Mouse (Mus musculus) kidney, postnatal 10 days (tissue): ENCODE measurements around the gene Gm29797.

ENCODE experiments used
- DNase-seq: peaks from one replicate; pipeline ENCODE4 v3.0.0; 2021; ENCODE audit warnings: mixed read lengths

Gm29797 gene

GRCm38 (mm10) chr2:181674934-181675333 lies 18.1 kb downstream of the Gm29797 start:
- DNase-seq, result no peak

DNA sequence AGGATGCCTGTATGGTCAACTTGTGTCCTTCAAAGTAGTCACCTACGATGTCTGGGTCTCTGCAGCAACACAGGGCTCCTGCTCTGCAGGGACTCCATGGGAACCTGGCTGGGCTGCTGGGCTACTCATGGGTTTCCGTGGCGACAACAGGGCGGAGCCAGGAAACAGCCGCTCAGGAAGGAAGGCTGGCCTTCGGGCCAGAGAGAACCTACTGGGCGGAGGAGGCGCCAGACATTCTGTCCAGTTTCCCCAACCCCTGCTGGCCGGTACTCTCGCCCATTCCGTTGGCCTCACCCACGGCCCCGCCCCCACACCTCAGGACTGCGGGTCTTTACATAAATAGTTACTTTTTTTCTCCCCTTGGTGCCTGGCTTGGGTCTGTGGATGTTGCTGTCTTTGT lies 18.6 kb downstream of the Gm29797 start:
- peak; percentile 87 for DNase-seq

- DNase-seq, result peak; percentile 69
Observed at GRCm38 (mm10) chr2:181676424-181676823, 19.6 kb downstream of the Gm29797 start.

DNA sequence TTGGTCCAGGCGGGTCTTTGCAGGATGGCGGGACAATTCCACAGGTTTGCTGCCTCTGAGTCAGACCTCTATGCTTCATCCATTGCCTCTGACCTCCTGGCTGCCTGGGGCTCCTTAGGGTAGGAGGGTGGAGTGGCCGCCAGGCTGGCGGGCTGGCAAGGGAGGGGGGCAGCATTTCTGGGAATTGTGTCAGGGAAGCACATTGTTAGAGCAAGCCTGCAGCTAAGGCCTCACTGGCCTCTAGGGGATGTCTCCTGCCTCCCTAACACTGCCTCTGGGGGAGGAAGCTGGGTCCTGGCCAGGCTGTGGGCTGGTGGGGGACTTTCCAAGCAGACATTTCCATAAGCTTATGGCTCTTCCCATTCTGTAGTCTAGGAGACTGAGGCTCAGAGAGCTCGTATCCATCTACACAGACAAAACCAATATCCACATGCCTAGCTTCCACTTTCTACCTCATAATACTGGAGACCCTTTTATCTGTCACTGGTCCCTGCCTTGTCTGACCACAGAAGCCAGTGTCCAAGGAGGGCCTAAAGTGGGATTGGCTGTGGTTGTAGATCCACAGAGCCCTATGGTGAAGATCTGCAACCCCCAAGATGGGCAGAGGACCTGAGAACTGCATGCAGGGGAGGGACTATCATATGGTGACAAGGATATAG lies 20.4 kb downstream of the Gm29797 start:
- peak; percentile 65 for DNase-seq

DNA sequence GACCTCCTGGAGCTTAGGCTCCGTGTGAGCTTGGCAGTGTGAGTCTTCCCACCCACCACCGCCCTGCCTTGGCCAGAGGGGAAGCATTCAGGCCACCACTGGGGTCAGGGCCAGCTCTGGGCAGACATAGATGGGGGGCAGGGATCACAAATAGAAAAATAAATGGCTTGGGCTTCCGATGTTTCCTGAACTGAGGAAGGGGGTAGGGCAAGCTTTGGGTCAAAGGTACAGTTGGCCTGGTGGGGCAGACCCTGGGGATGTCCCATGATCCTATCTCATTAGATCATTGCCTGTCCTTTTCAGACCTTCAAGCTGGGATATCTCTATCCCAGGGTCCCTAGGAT lies 20.9 kb downstream of the Gm29797 start:
- DNase-seq, result peak; percentile 62

DNA sequence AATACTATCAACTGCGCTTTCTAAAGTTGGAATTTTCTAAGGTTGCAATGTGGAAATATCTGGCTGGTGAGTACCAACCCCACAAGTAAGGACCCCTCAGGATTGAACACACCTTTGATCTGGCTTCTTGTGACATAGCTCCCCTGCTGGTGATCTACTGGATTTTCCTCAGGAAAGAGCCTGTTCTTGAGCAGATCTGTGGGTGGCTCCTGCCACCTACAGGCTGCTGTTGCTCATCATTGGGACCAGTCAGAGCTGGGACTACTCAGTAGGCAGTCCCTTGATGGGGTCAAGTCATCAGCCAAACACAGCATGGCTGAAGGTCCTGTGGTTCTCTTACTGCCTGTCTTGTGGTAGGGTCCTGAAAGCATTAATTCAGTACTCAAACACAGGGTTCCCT lies 21.9 kb downstream of the Gm29797 start:
- DNase-seq, result peak; percentile 86

DNA sequence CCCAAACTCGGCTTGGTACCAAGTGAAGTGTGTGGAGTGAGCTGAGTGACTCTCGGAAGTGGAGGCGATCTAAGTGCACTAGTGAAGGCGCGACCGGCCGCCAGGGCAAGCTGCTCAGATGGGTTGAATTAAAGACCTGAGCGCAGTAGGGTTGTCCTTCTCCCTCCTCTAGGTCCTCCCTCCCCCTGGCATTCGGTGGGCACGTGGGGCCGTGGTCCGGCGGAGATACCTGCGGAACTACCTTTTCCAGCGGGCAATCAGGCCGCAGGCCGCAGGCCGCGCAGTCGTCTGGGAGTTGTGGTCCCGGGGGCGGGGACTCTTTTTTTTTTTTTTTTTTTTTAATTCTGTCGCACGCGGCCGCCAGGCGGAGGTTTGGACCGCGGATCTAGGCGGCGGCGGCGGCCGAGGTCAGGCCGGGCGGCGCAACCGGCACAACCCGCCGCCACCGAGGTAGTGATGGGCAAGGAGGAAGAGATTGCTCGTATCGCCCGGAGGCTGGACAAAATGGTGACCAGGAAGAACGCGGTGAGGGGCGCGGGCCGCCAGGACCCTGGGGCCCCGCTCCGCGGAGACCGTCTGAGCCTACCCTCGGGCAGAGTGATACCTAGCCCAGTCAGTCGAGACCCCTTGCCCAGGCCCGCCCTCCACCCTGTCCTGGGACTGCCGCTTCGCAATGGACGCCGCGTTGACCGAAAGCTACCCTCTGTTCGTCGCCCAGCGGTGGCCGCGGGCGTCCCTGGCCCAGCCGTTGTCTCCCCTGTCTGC lies 23.3 kb downstream of the Gm29797 start, which contains the start of gene Tcea2:
Tcea2 (plus strand) TSS at position 360 of the 765 bp plus-strand sequence.
- DNase-seq, result peak; percentile 85

DNA sequence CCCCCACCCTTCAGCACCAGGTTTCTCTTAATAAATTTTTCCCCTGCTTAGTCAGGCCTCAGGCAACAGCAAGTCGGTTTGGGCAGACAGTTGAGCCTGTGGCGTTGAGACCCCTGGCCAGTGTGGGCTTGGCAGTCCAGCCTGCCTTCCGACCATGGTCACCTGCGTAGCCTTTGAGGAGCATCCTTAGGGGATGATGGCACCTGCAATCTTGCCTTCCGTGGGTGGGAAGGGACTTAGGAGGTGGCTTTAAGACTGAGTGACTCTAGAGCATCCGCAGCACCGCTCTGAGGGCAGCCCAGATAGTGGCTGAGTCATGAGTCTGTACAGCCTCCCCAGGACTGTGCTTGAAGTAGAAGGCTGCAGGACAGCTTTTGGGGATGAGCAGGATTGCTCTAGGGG lies 23.9 kb downstream of the Gm29797 start:
- DNase-seq, result peak; percentile 33

- DNase-seq, result no peak
Observed at GRCm38 (mm10) chr2:181681978-181682377, 25.1 kb downstream of the Gm29797 start.

GRCm38 (mm10) chr2:181683381-181683780 lies 26.5 kb downstream of the Gm29797 start:
- no peak for DNase-seq

DNA sequence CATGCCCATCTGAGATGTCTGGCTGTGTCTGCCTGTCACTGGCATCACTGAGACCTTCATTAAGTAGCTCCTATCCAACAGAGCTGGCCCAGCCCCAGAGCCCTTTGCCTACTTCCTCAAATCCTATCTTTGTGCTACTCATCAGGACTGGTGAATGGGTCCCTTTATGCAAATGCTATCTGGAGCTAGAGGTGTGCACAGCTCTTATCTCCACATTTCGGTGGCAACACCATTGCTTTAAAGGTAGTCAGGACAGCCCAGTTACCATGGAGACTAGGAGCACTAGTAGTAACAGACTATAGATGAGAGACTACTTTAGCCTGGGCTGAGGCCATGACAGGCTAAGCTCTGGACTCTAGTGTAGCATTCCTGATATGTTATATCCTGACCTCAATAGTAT lies 27.9 kb downstream of the Gm29797 start:
- DNase-seq, result no peak

- DNase-seq, result no peak
Observed at GRCm38 (mm10) chr2:181685686-181686085, 28.9 kb downstream of the Gm29797 start.

GRCm38 (mm10) chr2:181687586-181687985 lies 30.8 kb downstream of the Gm29797 start:
- DNase-seq, result no peak

GRCm38 (mm10) chr2:181689466-181690160 lies 32.8 kb downstream of the Gm29797 start:
- no peak for DNase-seq

- no peak for DNase-seq
Observed at GRCm38 (mm10) chr2:181691083-181691482, 34.2 kb downstream of the Gm29797 start.

GRCm38 (mm10) chr2:181691571-181691970 lies 34.7 kb downstream of the Gm29797 start:
- DNase-seq, result no peak

DNA sequence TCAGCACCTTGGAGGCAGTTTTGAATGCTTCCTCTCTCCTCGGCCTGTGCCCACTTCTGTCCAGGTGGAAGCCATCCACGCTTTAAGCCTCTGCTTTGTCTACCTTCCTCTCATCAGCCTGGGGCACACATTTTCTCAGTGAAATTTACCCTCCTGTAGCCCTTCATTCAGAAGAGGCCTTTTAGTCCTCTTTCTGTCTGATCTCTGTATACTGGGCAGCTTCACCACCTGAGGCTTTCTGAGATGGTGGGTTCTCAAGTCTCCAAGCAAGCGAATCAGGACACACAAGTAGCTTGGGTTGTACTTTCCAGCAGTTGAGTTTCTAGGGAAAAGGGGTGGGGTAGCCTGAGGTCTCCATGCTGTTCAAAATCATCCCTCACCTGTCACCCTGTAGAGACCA lies 35.5 kb downstream of the Gm29797 start:
- no peak for DNase-seq

- DNase-seq, result peak; percentile 89
Observed at GRCm38 (mm10) chr2:181693339-181694280, 36.8 kb downstream of the Gm29797 start, which contains the start of gene Rgs19. Gene Rgs19 (minus strand): TSS chr2:181693977.

- no peak for DNase-seq
Observed at GRCm38 (mm10) chr2:181694581-181694980, 37.7 kb downstream of the Gm29797 start.

- peak; percentile 19 for DNase-seq
Observed at GRCm38 (mm10) chr2:181695776-181696175, 38.9 kb downstream of the Gm29797 start.

DNA sequence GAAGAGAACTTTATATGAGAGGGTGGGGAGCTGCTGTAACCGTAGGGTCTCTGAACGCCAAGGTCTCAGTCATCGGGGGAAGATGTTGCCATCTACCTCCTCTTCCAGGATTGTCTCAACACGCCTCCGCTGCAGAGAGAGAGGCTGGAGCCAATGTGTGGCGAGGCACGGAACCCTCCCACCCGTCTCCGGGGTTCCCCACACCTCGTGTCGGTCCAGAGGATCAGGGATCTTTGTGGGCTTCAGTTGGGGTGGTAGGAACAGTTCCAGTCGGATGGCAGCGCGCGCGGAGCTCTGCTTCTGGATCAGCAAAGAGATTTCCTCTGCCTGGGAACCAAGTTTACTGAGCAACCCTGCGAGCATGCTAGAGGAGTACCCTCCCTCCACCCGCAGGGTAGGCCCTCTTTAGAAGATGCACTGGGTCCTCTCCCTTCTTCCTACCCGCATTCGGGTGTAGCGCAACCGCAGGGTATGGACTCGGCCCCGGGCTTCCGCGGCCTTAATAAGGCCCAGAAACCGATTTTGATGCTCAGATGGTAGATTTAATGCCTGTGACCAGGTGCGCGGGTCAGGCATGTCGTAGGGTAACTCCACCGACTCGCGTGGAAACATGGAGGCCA lies 40.1 kb downstream of the Gm29797 start:
- no peak for DNase-seq

DNA sequence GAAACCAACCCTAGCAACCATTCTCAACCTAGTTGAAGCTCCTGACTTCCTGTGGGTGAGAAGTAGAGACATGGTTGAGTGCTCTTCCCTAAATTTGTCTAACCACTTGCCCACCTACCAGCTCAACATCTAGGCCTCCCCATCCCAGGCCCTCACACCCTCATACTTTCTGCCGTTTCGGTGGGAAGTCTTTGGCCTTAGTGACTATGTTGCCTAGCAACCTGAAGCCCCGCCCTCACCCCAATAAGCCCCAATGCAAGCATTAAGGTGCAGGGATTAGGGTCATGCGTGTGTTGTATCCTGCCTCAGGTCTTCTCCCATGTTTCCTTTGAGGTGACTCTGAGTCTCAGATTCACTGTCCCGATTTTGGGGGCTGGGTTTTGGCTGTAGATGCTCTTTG lies 41.4 kb downstream of the Gm29797 start, which contains the start of gene Lkaaear1:
Lkaaear1 (minus strand) TSS at position 202 of the 400 bp plus-strand sequence.
- no peak for DNase-seq
